Mouse (Mus musculus) hindbrain, embryonic 15.5 days (tissue): ENCODE results near the gene Chmp6. TPM values are rescaled to one million over a fixed set of nuclear protein-coding genes. Genes with fewer than 3 reads are reported as not detected.

ENCODE experiments used
- ATAC-seq: fragments of 200-750 bp; cut with Nextera tagmentation; 2 replicates; pipeline ENCODE4 v1.8.0; 2017; ENCODE audit warnings: low read depth, moderate number of reproducible peaks, moderate TSS enrichment; ENCODE audit not compliant: low FRiP score
- H3K27ac ChIP-seq: fragments of 300-500 bp; sonication (generic); replicated peaks from 2 replicates; pipeline ENCODE4 v1.5.1; 2015; ENCODE audit warnings: mild to moderate bottlenecking, inconsistent platforms
- H3K27me3 ChIP-seq: fragments of 300-500 bp; sonication (generic); 2 replicates; pipeline ENCODE4 v1.6.1; 2015; ENCODE audit warnings: control low read depth, inconsistent platforms
- H3K36me3 ChIP-seq: fragments of 300-500 bp; sonication (generic); 2 replicates; pipeline ENCODE4 v1.6.1; 2015; ENCODE audit warnings: control low read depth, inconsistent platforms
- H3K4me1 ChIP-seq: fragments of 300-500 bp; sonication (generic); replicated peaks from 2 replicates; pipeline ENCODE4 v1.6.1; 2015; ENCODE audit warnings: control low read depth, inconsistent platforms
- H3K4me2 ChIP-seq: fragments of 300-500 bp; sonication (generic); 2 replicates; pipeline ENCODE4 v1.6.1; 2015; ENCODE audit warnings: moderate library complexity, mild to moderate bottlenecking, inconsistent platforms
- H3K4me3 ChIP-seq: fragments of 300-500 bp; sonication (generic); 2 replicates; pipeline ENCODE4 v1.5.1; 2015; ENCODE audit warnings: mild to moderate bottlenecking, inconsistent platforms
- H3K9ac ChIP-seq: fragments of 300-500 bp; sonication (generic); 2 replicates; pipeline ENCODE4 v1.6.1; 2015; ENCODE audit warnings: inconsistent platforms
- H3K9me3 ChIP-seq: fragments of 300-500 bp; sonication (generic); 2 replicates; pipeline ENCODE4 v1.6.1; 2016; ENCODE audit warnings: control low read depth, inconsistent platforms
- WGBS: fragments of 180-500 bp; shearing (Covaris S2); methylation state at CpG from one replicate; pipeline ENCODE4 v1.1.7; 2015; 5-methylcytosine and 5-hydroxymethylcytosine counted together
- polyA plus RNA-seq: library from polyadenylated mRNA; unstranded; fragments of >200 nt; fragmentation: Nextera tagmentation; extraction: Ambion mirVana; gene quantifications from 2 replicates; pipeline ENCODE4 v1.2.1, GENCODE M21; 2015

Chmp6 gene
- polyA plus RNA-seq, 1 experiment from 2014 or later: 109 TPM

- Histone ChIP-seq H3K9me3 (no peaks in the 10 kb centered on the region), H3K36me3 (peaks cover 28% of the 10 kb centered on the region), H3K27me3 (no peaks in the 10 kb centered on the region), H3K4me2 (no peak overlapping the region), H3K4me1 (peaks cover 14% of the 10 kb centered on the region), H3K27ac (no peak overlapping the region), H3K4me3 (no peak overlapping the region), H3K9ac (no peak overlapping the region)
- ATAC-seq: no peak
- 91% methylated on average over 7 of the region's 7 CpGs for WGBS
Measured at GRCm38 (mm10) chr11:119891601-119892215, 21.5 kb upstream of the Chmp6 start.

GRCm38 (mm10) chr11:119893667-119894236 is 19.5 kb upstream of the Chmp6 start:
- Histone ChIP-seq H3K9me3 (no peaks in the 10 kb centered on the region), H3K36me3 (peaks cover 29% of the 10 kb centered on the region)

DNA sequence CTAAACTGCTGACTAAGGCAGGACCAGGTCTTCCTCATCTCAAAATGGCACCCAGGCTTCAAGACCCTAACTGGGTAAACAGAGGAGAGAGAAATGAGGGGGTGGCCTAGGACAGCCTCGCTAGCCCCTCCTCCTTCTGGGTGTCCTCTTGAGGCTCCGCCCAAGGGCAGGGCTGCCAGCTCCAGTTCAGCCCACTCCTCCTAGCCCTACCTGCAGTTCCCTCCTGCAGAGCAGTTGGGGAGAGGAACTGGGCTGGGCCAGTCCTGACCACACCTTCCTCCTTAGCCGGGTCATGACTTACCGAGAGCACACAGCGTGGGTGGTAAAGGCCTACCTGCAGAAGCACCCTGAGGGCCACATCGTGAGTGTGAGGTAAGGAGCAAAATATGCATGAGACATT is 18.6 kb upstream of the Chmp6 start:
- H3K27me3 ChIP-seq: no peaks in the 10 kb centered on the region
- no peak overlapping the region for H3K4me3 ChIP-seq
- ATAC-seq: no peak
- H3K9me3 ChIP-seq: no peaks in the 10 kb centered on the region
- no peak overlapping the region for H3K4me2 ChIP-seq
- H3K36me3 ChIP-seq: peaks cover 21% of the 10 kb centered on the region
- H3K9ac ChIP-seq: no peak overlapping the region
- WGBS: 80% methylated on average over 6 of the region's 6 CpGs
- peaks cover 25% of the 10 kb centered on the region for H3K4me1 ChIP-seq
- H3K27ac ChIP-seq: peak overlapping the region; percentile 52; the same call in 1 of the 2 replicates

More at GRCm38 (mm10) chr11:119893667-119894236, 19.5 kb upstream of the Chmp6 start:
- 49% methylated on average over 10 of the region's 10 CpGs for WGBS
- H3K4me2 ChIP-seq: no peak overlapping the region
- peak overlapping the region; percentile 52 for H3K27ac ChIP-seq
- H3K4me1 ChIP-seq: peaks cover 22% of the 10 kb centered on the region
- H3K27me3 ChIP-seq: no peaks in the 10 kb centered on the region
- 0 out of 2 replicates have a peak, but pooled peaks have one; percentile 31 for ATAC-seq
- no peak overlapping the region for H3K4me3 ChIP-seq
- H3K9ac ChIP-seq: peak overlapping the region; percentile 6; the same call in 1 of the 2 replicates

DNA sequence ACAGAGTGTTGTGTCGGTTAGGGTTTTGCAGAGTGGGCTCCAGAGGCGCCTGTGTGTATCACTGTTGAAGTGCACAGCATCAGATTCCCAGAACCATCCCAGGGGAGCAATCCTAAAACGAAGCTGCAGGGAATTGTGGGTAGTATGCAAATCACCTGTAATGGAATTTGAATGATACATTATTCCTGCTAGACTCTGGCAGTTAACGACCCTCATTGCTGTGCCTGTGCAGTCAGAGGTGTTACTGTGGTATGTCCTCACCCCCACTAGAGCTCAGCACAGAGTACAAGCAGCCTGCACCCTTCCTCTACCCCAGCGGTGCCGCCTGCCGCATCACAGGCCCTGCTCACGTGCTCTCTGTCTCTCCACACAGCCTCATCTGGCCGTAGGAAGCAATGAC is 16.2 kb upstream of the Chmp6 start:
- H3K9ac ChIP-seq: no peak overlapping the region
- H3K36me3 ChIP-seq: peaks cover 7% of the 10 kb centered on the region
- peak; percentile 79 for ATAC-seq
- H3K9me3 ChIP-seq: no peaks in the 10 kb centered on the region
- H3K4me3 ChIP-seq: no peak overlapping the region
- no peaks in the 10 kb centered on the region for H3K27me3 ChIP-seq
- peaks cover 25% of the 10 kb centered on the region for H3K4me1 ChIP-seq
- peak overlapping the region; percentile 76 for H3K27ac ChIP-seq
- no peak overlapping the region for H3K4me2 ChIP-seq
- WGBS: 53% methylated on average over 9 of the region's 9 CpGs

GRCm38 (mm10) chr11:119898976-119899375 is 14.3 kb upstream of the Chmp6 start:
- Histone ChIP-seq H3K4me2 (no peak overlapping the region), H3K36me3 (peaks cover 7% of the 10 kb centered on the region), H3K27me3 (no peaks in the 10 kb centered on the region), H3K9ac (no peak overlapping the region), H3K27ac (peak overlapping the region; percentile 17; the same call in 1 of the 2 replicates), H3K9me3 (no peaks in the 10 kb centered on the region), H3K4me1 (peaks cover 18% of the 10 kb centered on the region), H3K4me3 (no peak overlapping the region)
- no peak for ATAC-seq
- WGBS: 76% methylated on average over 11 of the region's 11 CpGs

GRCm38 (mm10) chr11:119901174-119901573 is 12.1 kb upstream of the Chmp6 start:
- Histone ChIP-seq H3K27me3 (no peaks in the 10 kb centered on the region; the same call in 1 of the 2 replicates), H3K36me3 (peaks cover 7% of the 10 kb centered on the region), H3K9ac (no peak overlapping the region), H3K4me1 (peaks cover 19% of the 10 kb centered on the region), H3K4me3 (no peak overlapping the region), H3K27ac (no peak overlapping the region), H3K9me3 (no peaks in the 10 kb centered on the region), H3K4me2 (no peak overlapping the region)
- WGBS: 76% methylated on average over 4 of the region's 4 CpGs
- ATAC-seq: no peak

- Histone ChIP-seq H3K27me3 (no peaks in the 10 kb centered on the region; the same call in 1 of the 2 replicates), H3K4me3 (no peak overlapping the region), H3K4me2 (no peak overlapping the region), H3K9me3 (no peaks in the 10 kb centered on the region), H3K27ac (no peak overlapping the region), H3K4me1 (peaks cover 12% of the 10 kb centered on the region), H3K36me3 (peaks cover 4% of the 10 kb centered on the region), H3K9ac (no peak overlapping the region)
- ATAC-seq: no peak
- 72% methylated on average over 4 of the region's 4 CpGs for WGBS
Measured at GRCm38 (mm10) chr11:119902891-119903290, 10.3 kb upstream of the Chmp6 start.

DNA sequence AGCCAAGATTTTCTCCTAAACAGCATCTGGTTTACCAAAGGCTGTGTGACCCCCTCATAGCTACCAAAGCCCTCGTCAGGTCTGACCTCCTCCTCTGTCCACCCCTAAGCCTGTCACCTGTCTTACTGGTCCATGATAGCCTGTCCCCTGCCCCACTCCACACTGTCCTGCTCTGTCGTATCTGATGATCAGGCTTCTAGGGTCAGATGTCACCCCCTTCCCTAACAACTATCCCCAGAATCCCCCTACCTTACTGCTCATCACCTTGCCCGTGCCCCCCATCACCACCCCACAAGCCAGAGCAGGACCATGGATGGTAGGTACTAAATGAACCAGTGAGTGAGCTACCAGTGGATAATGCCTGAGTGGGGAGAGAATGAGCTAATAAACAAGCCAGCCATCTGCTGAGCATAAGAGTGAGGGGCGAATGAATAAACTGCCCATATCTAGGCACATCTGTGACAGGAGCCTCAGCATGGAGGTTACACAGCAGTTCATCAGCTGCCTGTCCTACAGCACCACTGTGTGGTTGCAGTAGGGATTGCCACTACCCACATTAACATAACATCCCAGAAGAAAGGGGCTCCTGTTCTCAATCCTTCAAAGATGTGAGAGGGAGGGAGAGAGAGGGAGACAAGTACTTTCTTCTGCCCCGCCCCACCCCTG is 8.5 kb upstream of the Chmp6 start:
- Histone ChIP-seq H3K36me3 (no peaks in the 10 kb centered on the region), H3K9ac (no peak overlapping the region), H3K27ac (no peak overlapping the region), H3K4me1 (peaks cover 11% of the 10 kb centered on the region), H3K4me2 (no peak overlapping the region), H3K27me3 (no peaks in the 10 kb centered on the region; the same call in none of the 2 replicates), H3K9me3 (no peaks in the 10 kb centered on the region), H3K4me3 (no peak overlapping the region)
- WGBS: 33% methylated on average over 5 of the region's 5 CpGs
- ATAC-seq: peak; percentile 79

GRCm38 (mm10) chr11:119905794-119906193 is 7.4 kb upstream of the Chmp6 start:
- H3K9ac ChIP-seq: no peak overlapping the region
- 87% methylated on average over 5 of the region's 5 CpGs for WGBS
- ATAC-seq: no peak

GRCm38 (mm10) chr11:119907006-119907650 is 6.1 kb upstream of the Chmp6 start:
- Histone ChIP-seq H3K36me3 (no peaks in the 10 kb centered on the region), H3K27ac (no peak overlapping the region), H3K27me3 (no peaks in the 10 kb centered on the region; the same call in none of the 2 replicates), H3K4me3 (no peak overlapping the region), H3K4me2 (no peak overlapping the region), H3K9ac (no peak overlapping the region), H3K9me3 (no peaks in the 10 kb centered on the region), H3K4me1 (peaks cover 13% of the 10 kb centered on the region)
- 41% methylated on average over 7 of the region's 7 CpGs for WGBS
- ATAC-seq: no peak

More at GRCm38 (mm10) chr11:119905794-119906193, 7.4 kb upstream of the Chmp6 start:
- H3K9me3 ChIP-seq: no peaks in the 10 kb centered on the region
- H3K27ac ChIP-seq: no peak overlapping the region
- H3K4me2 ChIP-seq: no peak overlapping the region
- H3K36me3 ChIP-seq: no peaks in the 10 kb centered on the region
- peaks cover 13% of the 10 kb centered on the region for H3K4me1 ChIP-seq
- no peak overlapping the region for H3K4me3 ChIP-seq
- H3K27me3 ChIP-seq: no peaks in the 10 kb centered on the region; the same call in none of the 2 replicates

DNA sequence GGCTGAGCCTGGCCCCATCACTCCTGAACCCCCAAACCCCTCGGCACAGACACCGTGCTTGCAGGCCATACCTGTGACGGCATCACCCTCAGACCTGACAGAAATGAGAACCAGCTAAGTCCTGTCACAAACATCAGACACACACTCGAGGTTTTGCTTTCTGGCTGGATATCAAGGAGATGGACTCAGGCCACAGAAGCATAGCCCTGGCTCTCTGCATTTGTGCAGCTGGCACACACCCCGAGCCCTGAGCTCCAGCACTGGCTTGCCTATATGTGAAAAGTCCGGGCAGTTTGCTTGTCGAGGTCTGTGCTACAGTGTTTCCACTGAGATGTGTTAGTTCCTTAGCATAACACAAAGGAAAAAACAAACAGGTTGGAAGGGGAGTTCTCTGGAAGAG is 5.5 kb upstream of the Chmp6 start:
- no peak overlapping the region for H3K27ac ChIP-seq
- H3K4me1 ChIP-seq: peaks cover 17% of the 10 kb centered on the region
- WGBS: 44% methylated on average over 7 of the region's 7 CpGs
- no peaks in the 10 kb centered on the region for H3K36me3 ChIP-seq
- no peak overlapping the region for H3K9ac ChIP-seq
- no peak for ATAC-seq
- H3K4me3 ChIP-seq: no peak overlapping the region
- no peaks in the 10 kb centered on the region for H3K9me3 ChIP-seq
- H3K4me2 ChIP-seq: no peak overlapping the region
- no peaks in the 10 kb centered on the region; the same call in none of the 2 replicates for H3K27me3 ChIP-seq

DNA sequence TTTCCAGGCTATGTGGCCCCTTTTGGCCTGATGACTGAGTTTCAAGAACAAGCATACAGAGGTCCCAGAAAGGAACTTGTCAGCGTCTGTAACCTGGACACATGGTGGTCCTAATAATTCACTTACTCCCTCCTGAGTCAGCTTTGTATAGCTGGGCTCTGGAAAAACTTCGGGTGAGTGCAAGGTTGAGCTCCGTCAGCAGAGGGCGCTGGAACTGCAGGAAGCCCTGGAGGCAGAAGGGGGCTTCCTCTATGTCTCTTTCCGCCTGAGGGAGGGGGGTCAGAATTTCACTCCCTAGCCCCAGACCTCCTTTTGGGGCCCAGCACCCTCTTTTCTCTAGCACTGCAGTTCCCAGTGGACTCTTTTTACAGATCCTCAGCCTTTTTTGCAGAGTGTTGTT is 3.8 kb upstream of the Chmp6 start:
- Histone ChIP-seq H3K36me3 (no peaks in the 10 kb centered on the region), H3K4me3 (no peak overlapping the region), H3K27ac (no peak overlapping the region), H3K27me3 (no peaks in the 10 kb centered on the region; the same call in none of the 2 replicates), H3K9ac (no peak overlapping the region), H3K9me3 (no peaks in the 10 kb centered on the region), H3K4me1 (peaks cover 27% of the 10 kb centered on the region), H3K4me2 (peak overlapping the region; percentile 19; the same call in 1 of the 2 replicates)
- no peak for ATAC-seq
- 2% methylated on average over 5 of the region's 5 CpGs for WGBS
